Mouse (Mus musculus) ES-Bruce4 (cell line): ENCODE results near the gene Als2cl. TPM values are rescaled to one million over a fixed set of nuclear protein-coding genes. Genes with fewer than 3 reads are reported as not detected.

Experiments used
- H3K27ac ChIP-seq: 2 replicates; pipeline ENCODE4 v1.5.1; 2012; ENCODE audit warnings: low read length, inconsistent platforms; ENCODE audit not compliant: insufficient read depth
- H3K27me3 ChIP-seq: 2 replicates; pipeline ENCODE4 v1.6.1; 2012; ENCODE audit warnings: mild to moderate bottlenecking, low read length, inconsistent platforms; ENCODE audit not compliant: control insufficient read depth, poor library complexity, insufficient read depth, severe bottlenecking
- H3K36me3 ChIP-seq: 2 replicates; pipeline ENCODE4 v1.6.1; 2012; ENCODE audit warnings: inconsistent platforms, mild to moderate bottlenecking, low read length, moderate library complexity; ENCODE audit not compliant: control insufficient read depth, poor library complexity, insufficient read depth, severe bottlenecking
- H3K4me1 ChIP-seq: one replicate; pipeline ENCODE4 v1.8.1; 2011; ENCODE audit warnings: low read length; ENCODE audit not compliant: control insufficient read depth, insufficient read depth
- H3K4me3 ChIP-seq: 2 replicates; pipeline ENCODE4 v1.5.1; 2011; ENCODE audit warnings: low read depth, mild to moderate bottlenecking, low read length
- H3K9ac ChIP-seq: 2 replicates; pipeline ENCODE4 v1.6.1; 2012; ENCODE audit warnings: low read depth, mild to moderate bottlenecking, inconsistent platforms; ENCODE audit not compliant: poor library complexity, severe bottlenecking
- H3K9me3 ChIP-seq: replicated peaks from 2 replicates; pipeline ENCODE4 v1.6.1; 2012; ENCODE audit warnings: mild to moderate bottlenecking, low read length, inconsistent platforms; ENCODE audit not compliant: control insufficient read depth, poor library complexity, insufficient read depth, severe bottlenecking
- CTCF ChIP-seq: IDR thresholded peaks from one replicate; pipeline ENCODE4 v1.8.1; 2011; ENCODE audit warnings: low read depth, low read length
- EP300 ChIP-seq: IDR thresholded peaks from 2 replicates; pipeline ENCODE4 v1.6.1; 2011; ENCODE audit warnings: low read depth, low read length; ENCODE audit not compliant: insufficient read depth
- POLR2A ChIP-seq: IDR thresholded peaks from one replicate; pipeline ENCODE4 v1.8.1; 2011; ENCODE audit warnings: low read length; ENCODE audit not compliant: insufficient read depth
- polyA plus RNA-seq: library from polyadenylated mRNA; stranded (reverse); fragments of >200 nt; gene quantifications from 2 replicates; pipeline ENCODE4 v1.2.4, GENCODE M21; 2011; ENCODE audit warnings: low read depth; ENCODE audit not compliant: missing spikeins, insufficient read depth, insufficient read length

Als2cl gene
- polyA plus RNA-seq, 1 experiment: 18.1 TPM

DNA sequence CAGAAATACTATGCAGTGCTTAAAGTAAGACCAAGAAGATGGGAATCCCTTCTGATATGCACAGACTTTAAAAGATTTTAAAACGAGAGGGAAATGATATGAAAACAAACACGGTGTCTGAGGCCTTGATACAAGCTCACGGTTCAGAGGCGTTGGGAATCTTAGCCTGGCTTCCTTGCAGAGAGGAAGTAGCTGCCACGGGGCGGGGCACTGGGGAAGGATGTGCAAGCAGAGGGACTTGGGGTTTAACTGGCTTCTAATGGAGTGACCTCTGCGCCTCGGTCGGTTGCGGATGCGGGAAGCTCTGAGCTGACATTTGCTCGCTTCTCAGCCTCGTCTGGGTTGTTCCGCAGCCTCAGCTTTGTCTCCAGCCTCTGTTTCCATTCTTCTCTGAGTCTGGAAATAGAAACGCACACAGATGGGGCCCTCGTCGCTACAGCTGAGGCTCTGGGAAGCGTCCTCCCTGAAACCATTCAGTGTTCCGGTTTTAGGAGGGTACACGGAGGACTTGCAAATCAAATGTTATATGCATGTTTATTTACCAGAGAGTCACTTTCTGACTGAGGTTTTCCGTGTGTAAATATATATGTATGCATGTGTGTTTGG is 35.1 kb downstream of the Als2cl start:
- no peaks in the 10 kb centered on the region for H3K4me1 ChIP-seq
- H3K27ac ChIP-seq: no peak overlapping the region
- H3K36me3 ChIP-seq: no peaks in the 10 kb centered on the region
- no peaks in the 10 kb centered on the region for H3K27me3 ChIP-seq
- peak overlapping the region; percentile 28 for H3K4me3 ChIP-seq
- TF ChIP-seq CTCF (no peak), POLR2A (no peak), EP300 (no peak)
- 0 out of 2 replicates have a peak overlapping the region, but pooled peaks have one; percentile 8 for H3K9ac ChIP-seq
- no peaks in the 10 kb centered on the region for H3K9me3 ChIP-seq

DNA sequence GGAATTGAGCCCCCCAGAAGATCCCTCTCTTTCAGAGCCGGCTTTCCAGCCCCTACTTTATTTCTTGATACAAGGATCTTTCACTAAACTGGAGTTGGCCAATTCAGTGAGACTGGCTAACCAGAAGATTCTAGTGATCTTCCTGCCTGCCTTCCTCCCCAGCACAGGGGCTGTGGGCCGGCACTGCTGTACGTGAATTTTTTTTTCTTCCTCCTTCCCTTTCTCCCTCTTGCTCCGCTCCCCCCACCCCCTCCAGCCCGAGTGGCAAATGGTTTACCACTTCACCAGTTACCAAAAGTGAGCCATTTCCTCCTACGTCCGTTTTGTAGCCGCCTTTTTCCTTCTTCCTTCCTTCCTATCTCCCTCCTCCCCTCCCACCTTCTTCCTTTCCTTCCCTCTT is 35.8 kb downstream of the Als2cl start:
- no peaks in the 10 kb centered on the region for H3K4me1 ChIP-seq
- no peak for TF ChIP-seq EP300
- no peak for TF ChIP-seq POLR2A
- no peak for TF ChIP-seq CTCF
- H3K9me3 ChIP-seq: no peaks in the 10 kb centered on the region
- no peak overlapping the region for H3K4me3 ChIP-seq
- H3K27me3 ChIP-seq: no peaks in the 10 kb centered on the region
- peak overlapping the region; percentile 21; the same call in 1 of the 2 replicates for H3K9ac ChIP-seq
- H3K27ac ChIP-seq: no peak overlapping the region
- no peaks in the 10 kb centered on the region for H3K36me3 ChIP-seq

DNA sequence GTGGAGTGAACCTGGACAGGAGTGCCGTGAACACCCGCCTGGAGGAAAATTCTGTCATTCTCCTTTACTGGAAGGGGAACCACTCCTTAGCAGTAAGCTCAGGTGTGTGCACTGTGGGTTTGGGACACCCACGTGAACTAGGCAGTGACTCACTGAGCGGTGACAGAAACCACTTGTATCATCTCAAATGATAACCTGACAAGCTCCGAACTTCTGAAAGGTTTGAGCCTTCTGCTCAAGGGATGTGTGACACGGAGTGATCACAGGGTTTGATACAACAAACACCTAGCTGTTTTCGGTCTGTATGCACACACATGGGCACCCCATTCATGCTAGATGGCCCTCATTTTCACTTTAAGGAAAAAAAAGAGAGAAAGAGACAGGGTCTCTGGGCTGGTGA is 37.1 kb downstream of the Als2cl start, which contains the start of gene Fam240a:
Fam240a (minus strand) TSS at position 76 of the 400 bp plus-strand sequence.
- no peaks in the 10 kb centered on the region for H3K9me3 ChIP-seq
- peak within 1 kb of the TSS; percentile 15 for H3K4me3 ChIP-seq
- no peaks in the 10 kb centered on the region for H3K27me3 ChIP-seq
- H3K27ac ChIP-seq: no peak within 1 kb of the TSS
- TF ChIP-seq CTCF: no peak
- no peak for TF ChIP-seq EP300
- no peak for TF ChIP-seq POLR2A
- H3K9ac ChIP-seq: peak within 1 kb of the TSS; percentile 21
- H3K4me1 ChIP-seq: no peaks in the 10 kb centered on the region
- H3K36me3 ChIP-seq: no peaks in the 10 kb centered on the region

DNA sequence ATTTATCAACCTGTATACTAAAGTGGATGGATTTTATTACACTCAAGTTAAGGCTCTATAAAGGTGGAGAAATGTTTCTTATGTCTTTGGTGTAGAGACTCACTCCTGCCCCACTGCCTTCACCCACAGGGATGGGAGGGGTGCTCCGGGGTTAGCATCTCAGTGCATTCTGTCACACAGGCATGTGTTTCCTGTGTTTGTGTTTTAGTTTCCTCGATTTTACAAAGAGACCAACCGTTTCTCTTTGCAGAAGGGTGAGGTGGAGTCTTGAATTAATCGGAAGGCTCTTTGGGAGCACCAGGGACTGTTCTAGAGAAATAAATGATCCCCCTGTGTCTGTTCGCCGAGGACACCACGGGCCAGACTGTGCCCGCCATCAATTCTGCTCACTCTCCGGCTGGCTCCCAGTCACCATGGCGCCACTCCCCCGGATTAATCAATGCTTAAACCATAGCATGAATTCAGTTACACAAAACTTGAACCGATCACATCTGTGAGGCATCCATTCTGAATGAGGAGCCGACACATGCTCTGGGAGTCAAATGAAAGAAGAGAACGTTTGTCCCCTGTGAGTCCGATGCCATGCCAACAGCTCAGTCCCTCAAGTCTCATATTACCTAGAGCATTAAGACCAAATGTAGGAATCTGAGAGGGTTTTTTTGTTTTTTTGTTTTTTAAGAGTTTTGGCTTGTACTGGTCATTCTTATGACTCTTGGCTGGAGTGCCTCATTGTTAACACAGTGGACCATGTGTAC is 41.2 kb downstream of the Als2cl start:
- Histone ChIP-seq H3K27me3 (no peaks in the 10 kb centered on the region), H3K9me3 (no peaks in the 10 kb centered on the region), H3K4me3 (no peak overlapping the region), H3K4me1 (no peaks in the 10 kb centered on the region), H3K36me3 (no peaks in the 10 kb centered on the region), H3K27ac (no peak overlapping the region), H3K9ac (no peak overlapping the region)
- TF ChIP-seq POLR2A (no peak), CTCF (no peak), EP300 (no peak)

DNA sequence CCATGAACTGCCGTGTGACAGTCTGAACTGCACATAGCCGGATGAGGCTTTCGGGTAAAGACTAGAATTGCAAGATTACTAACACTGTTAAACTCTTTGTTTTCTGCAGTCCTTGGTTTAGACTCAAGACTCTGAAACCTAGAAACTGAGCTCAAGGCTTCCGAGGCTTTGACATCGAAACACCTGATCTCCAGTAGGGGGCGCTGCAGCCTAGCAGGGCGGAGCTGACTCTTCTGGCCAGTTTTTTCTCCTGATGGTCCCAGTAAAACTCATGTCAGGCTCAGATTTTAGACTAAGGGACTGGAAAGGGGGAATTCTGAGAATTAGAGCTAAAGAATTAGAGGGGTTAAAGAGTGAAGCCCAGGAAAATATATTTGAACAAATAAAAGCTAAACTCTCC is 43.1 kb downstream of the Als2cl start:
- Histone ChIP-seq H3K36me3 (no peaks in the 10 kb centered on the region), H3K27me3 (no peaks in the 10 kb centered on the region), H3K9me3 (no peaks in the 10 kb centered on the region), H3K27ac (no peak overlapping the region), H3K4me1 (no peaks in the 10 kb centered on the region), H3K9ac (no peak overlapping the region), H3K4me3 (no peak overlapping the region)
- TF ChIP-seq POLR2A (no peak), CTCF (peak; percentile 97)

DNA sequence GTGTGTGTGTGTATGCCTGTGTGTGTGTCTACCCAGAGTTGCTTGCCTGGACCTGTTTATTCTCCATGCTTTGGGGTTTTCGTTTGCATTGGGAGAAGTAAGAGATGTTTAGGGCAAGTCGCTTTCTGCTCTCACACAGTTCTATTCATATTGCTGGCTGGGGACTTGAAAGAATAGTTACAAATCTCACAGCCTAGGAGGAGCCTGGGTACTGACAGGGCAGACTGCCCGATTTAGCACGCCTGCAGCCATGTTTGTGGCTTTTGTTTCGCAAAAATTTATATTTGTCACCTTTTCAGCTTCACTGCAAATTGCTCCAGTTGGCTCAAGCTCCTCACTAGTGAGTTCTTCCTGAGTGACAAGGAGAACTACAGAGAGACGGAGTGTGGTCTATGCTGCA is 51.9 kb downstream of the Als2cl start:
- H3K36me3 ChIP-seq: no peaks in the 10 kb centered on the region
- H3K4me3 ChIP-seq: no peak overlapping the region
- H3K9ac ChIP-seq: no peak overlapping the region
- H3K27me3 ChIP-seq: no peaks in the 10 kb centered on the region
- TF ChIP-seq POLR2A: no peak
- TF ChIP-seq EP300: no peak
- no peak for TF ChIP-seq CTCF
- no peaks in the 10 kb centered on the region for H3K4me1 ChIP-seq
- no peaks in the 10 kb centered on the region for H3K9me3 ChIP-seq
- H3K27ac ChIP-seq: no peak overlapping the region
